ENCODE assay signal across 16 mouse cellular contexts in genomic region chr10:117607051-117607803, GRCm38 (mm10).
"Had no signal": no experiment of that assay in that cellular context is flagged by ENCODE, and none has a peak within 500 bp of the region (broad histone marks: within the 10 kb centered on the region; RNA-seq: fewer than 3 reads in every experiment).

No protein-coding gene starts in this region.

- H3K9me3 ChIP-seq: lung, embryonic 15.5 days; midbrain, embryonic 13.5 days; midbrain, embryonic 15.5 days; neural tube, embryonic 12.5 days had no signal

- H3K4me3 ChIP-seq: lung, embryonic 15.5 days; megakaryocyte, embryonic 14.5 days; midbrain, embryonic 13.5 days; midbrain, embryonic 15.5 days; neural tube, embryonic 12.5 days had no signal

- H3K4me1 ChIP-seq: lung, embryonic 15.5 days; megakaryocyte, embryonic 14.5 days; midbrain, embryonic 13.5 days; midbrain, embryonic 15.5 days; neural tube, embryonic 12.5 days had no signal

- H3K9ac ChIP-seq: liver, postnatal 0 days; lung, embryonic 15.5 days; midbrain, embryonic 13.5 days; midbrain, embryonic 15.5 days; neural tube, embryonic 12.5 days had no signal

- H3K36me3 ChIP-seq: lung, embryonic 15.5 days; midbrain, embryonic 13.5 days; midbrain, embryonic 15.5 days; neural tube, embryonic 12.5 days had no signal

- H3K4me2 ChIP-seq: lung, embryonic 15.5 days; midbrain, embryonic 11.5 days; midbrain, embryonic 13.5 days; midbrain, embryonic 15.5 days; neural tube, embryonic 12.5 days had no signal

- DNase-seq: liver, postnatal 0 days; lung, adult 2 months; lung, postnatal 14 days; lung, postnatal 36 days; right cerebral cortex, postnatal 14 days; thymus, adult 18-20 months; thymus, postnatal 14 days; thymus, postnatal 36 days had no signal

- ATAC-seq: liver, postnatal 0 days; lung, postnatal 0 days; midbrain, embryonic 13.5 days; midbrain, embryonic 15.5 days had no signal

- H3K27ac ChIP-seq: lung, embryonic 15.5 days; macrophage; midbrain, embryonic 13.5 days; midbrain, embryonic 15.5 days; neural tube, embryonic 12.5 days had no signal

- H3K27me3 ChIP-seq: lung, embryonic 15.5 days; midbrain, embryonic 13.5 days; midbrain, embryonic 15.5 days; neural tube, embryonic 12.5 days had no signal
